Mouse (Mus musculus) thymus, postnatal 14 days (tissue): ENCODE measurements around the gene Llgl2.
A peak's percentile ranks its signal among the peaks of the same experiment; 100 is the strongest.

Experiments used
- DNase-seq: peaks from one replicate; pipeline ENCODE4 v3.0.0; 2021

The Llgl2 gene

GRCm38 (mm10) chr11:115823774-115824740 lies at the start of gene Llgl2:
Llgl2 (plus strand) TSS chr11:115824049.
- DNase-seq: peak; percentile 92

- no peak for DNase-seq
Measured at GRCm38 (mm10) chr11:115774653-115775052, 49.2 kb upstream of the Llgl2 start.

GRCm38 (mm10) chr11:115775821-115776665 lies 47.8 kb upstream of the Llgl2 start:
- no peak for DNase-seq

- no peak for DNase-seq
Measured at GRCm38 (mm10) chr11:115776954-115777353, 46.9 kb upstream of the Llgl2 start.

- DNase-seq: no peak
Measured at GRCm38 (mm10) chr11:115777487-115778335, 46.1 kb upstream of the Llgl2 start.

- peak; percentile 39 for DNase-seq
Measured at GRCm38 (mm10) chr11:115779038-115779571, 44.7 kb upstream of the Llgl2 start.

- no peak for DNase-seq
Measured at GRCm38 (mm10) chr11:115780141-115781070, 43.4 kb upstream of the Llgl2 start.

- no peak for DNase-seq
Measured at GRCm38 (mm10) chr11:115786473-115786872, 37.4 kb upstream of the Llgl2 start.

GRCm38 (mm10) chr11:115789787-115790186 lies 34.1 kb upstream of the Llgl2 start:
- DNase-seq: no peak

GRCm38 (mm10) chr11:115791919-115792318 lies 31.9 kb upstream of the Llgl2 start:
- no peak for DNase-seq

GRCm38 (mm10) chr11:115792353-115792752 lies 31.5 kb upstream of the Llgl2 start:
- DNase-seq: no peak

- no peak for DNase-seq
Measured at GRCm38 (mm10) chr11:115796898-115797297, 27.0 kb upstream of the Llgl2 start.

GRCm38 (mm10) chr11:115797665-115798064 lies 26.2 kb upstream of the Llgl2 start:
- DNase-seq: no peak

GRCm38 (mm10) chr11:115800981-115801380 lies 22.9 kb upstream of the Llgl2 start:
- no peak for DNase-seq

- no peak for DNase-seq
Measured at GRCm38 (mm10) chr11:115803072-115803709, 20.7 kb upstream of the Llgl2 start.

- no peak for DNase-seq
Measured at GRCm38 (mm10) chr11:115805005-115805404, 18.8 kb upstream of the Llgl2 start.

- no peak for DNase-seq
Measured at GRCm38 (mm10) chr11:115806154-115806553, 17.7 kb upstream of the Llgl2 start.

- no peak for DNase-seq
Measured at GRCm38 (mm10) chr11:115807306-115807705, 16.5 kb upstream of the Llgl2 start.

- DNase-seq: no peak
Measured at GRCm38 (mm10) chr11:115807971-115808370, 15.9 kb upstream of the Llgl2 start.

- DNase-seq: no peak
Measured at GRCm38 (mm10) chr11:115808696-115809310, 15.0 kb upstream of the Llgl2 start.
